Mouse (Mus musculus) splenic B cell, adult 2 months (primary cell): ENCODE results near the gene Vgll4.

Experiments used
- DNase-seq: peaks from one replicate; pipeline ENCODE4 v3.0.0-alpha.2; 2011; ENCODE audit warnings: low read depth, low spot score
- H3K27me3 ChIP-seq: 2 replicates; pipeline ENCODE4 v1.6.1; 2012; ENCODE audit warnings: mild to moderate bottlenecking, low read length, moderate library complexity, mixed read lengths; ENCODE audit not compliant: control insufficient read depth, poor library complexity, insufficient read depth, severe bottlenecking
- H3K36me3 ChIP-seq: 2 replicates; pipeline ENCODE4 v1.6.1; 2012; ENCODE audit warnings: mild to moderate bottlenecking, low read length, moderate library complexity, mixed read lengths; ENCODE audit not compliant: control insufficient read depth, poor library complexity, insufficient read depth, severe bottlenecking

Vgll4 gene

GRCm38 (mm10) chr6:114965396-114965795 lies 4.4 kb downstream of the Vgll4 start:
- no peaks in the 10 kb centered on the region for H3K36me3 ChIP-seq
- DNase-seq, result no peak
- H3K27me3 ChIP-seq, result no peaks in the 10 kb centered on the region

DNA sequence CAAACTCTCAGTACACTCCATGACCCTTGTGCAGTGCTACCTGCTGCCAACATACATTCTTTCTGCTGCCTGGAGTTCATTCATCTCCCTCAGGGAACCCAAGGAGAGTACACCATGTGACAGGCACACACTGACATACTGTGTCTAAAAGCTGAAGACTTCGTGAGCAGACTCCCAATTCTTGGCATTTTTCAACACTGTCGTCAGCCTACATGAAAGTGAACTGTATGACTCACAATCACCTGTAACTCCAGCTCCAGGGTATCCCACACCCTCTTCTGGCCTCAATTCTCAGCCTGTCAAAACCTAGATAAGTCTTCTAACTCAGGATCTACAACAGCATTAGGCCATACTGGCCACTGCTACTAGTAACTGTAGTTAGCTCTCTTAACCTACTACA lies 5.6 kb downstream of the Vgll4 start:
- DNase-seq, result no peak
- Histone ChIP-seq H3K36me3 (no peaks in the 10 kb centered on the region), H3K27me3 (no peaks in the 10 kb centered on the region)

DNA sequence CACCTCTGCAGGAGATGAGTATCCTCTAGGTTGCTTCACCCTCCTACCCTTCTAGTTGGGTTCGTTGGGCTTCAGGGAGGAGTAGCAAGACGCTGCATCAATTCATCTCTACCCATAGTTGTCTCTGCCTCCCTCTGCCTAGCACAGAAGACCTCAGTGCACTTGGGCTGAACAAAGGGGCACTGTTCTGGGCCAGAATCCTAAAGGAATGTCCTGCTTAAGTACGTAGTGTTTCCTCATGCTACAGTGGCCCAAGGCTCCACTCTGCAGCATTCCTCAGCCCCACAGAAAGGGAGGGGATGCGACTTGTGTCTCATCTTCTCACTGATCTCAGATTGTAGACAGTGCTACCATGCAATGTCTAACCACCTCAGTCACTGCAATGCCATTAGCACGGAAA lies 6.2 kb downstream of the Vgll4 start:
- Histone ChIP-seq H3K36me3 (no peaks in the 10 kb centered on the region), H3K27me3 (no peaks in the 10 kb centered on the region)
- DNase-seq, result no peak

DNA sequence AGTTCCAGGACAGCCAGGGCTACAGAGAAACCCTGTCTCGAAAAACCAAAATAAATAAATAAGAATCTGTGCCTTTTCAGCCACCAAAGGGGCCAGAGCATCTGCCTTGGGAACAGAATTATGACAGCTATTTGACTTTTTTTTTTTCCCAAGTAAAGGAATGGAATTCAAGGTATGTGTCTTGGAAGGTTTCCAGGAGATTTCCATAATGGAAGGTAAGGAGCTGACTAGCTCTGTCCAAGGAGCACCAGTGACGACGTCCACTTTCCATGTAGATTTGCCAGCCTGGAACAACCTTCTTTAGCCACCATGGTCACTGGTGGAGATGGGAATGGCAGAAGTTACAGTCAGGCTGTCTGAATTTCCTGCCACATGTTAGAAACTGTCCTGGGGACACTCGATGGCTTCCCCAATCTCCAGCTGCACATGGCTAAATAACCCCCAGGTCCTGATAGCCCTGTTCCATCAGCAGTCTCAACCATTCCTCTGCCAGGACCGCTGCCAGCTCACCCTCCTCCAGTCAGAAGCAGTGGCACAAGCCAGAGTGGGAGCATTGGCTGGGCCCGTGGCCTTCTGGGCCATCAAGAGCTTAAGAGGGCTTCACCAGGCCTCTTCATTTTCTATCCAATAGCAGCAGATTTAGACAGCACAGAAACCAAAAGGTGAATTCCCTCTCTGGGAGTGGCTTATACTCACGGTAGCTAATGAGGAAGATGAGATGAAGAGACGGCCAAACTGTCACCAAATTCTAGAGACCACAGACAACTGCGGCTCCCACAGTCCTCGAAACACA lies 8.3 kb downstream of the Vgll4 start:
- DNase-seq, result no peak
- no peaks in the 10 kb centered on the region for H3K27me3 ChIP-seq
- no peaks in the 10 kb centered on the region for H3K36me3 ChIP-seq

DNA sequence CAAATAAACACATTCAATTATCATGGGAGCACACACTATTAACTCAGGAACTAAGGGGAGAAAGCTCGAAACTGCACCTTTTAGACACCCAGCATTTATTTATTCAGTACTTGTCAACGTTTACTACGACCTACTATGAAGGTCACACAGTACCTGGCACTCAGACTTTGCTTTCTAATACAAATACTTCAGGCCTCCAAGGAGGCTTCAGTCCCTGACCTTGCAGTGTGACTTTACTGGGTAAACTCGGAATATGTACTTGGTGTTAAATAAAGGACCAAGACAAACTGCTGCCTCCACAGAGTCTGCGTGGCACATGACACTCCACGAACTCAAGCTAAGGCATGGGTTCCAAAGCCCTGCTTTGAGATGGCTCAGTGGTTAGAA lies 10.8 kb downstream of the Vgll4 start:
- DNase-seq, result no peak
- no peaks in the 10 kb centered on the region for H3K36me3 ChIP-seq
- H3K27me3 ChIP-seq, result no peaks in the 10 kb centered on the region

DNA sequence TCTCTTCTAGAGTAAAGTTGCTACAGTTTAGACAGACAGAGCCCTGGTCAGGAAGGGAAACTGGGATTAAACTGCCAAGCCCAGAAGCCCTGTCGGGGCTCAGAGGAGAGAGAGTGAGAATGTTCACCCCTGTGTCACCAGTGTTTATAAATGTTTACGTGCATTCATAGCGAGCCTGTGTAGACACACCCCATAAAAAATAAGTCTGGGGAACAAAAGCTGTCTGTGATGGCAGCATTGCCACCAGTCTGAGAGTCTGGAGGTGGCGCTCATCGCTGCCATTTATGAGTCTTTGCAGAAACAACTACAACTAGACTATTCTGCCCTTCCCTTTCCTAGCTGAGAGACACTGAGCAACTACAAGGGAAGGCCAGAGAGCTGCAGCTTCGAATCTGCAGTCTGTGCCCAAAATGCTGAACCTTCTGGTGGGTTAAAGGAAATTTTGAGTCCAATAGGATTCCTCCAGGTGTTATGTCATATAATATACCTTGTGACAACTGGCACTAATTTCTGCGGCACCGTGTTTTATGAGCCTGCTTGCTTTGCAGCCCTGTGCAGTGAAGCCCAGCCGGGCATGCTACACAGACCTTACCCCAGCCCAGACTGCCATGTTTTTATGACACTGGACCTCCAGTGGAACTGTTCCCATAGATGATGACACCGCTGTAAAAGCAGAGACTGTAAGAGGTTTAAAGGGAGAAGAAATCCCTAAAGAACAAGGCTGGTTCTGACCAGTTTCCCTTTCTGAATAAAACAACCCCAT lies 11.4 kb downstream of the Vgll4 start:
- Histone ChIP-seq H3K27me3 (no peaks in the 10 kb centered on the region), H3K36me3 (no peaks in the 10 kb centered on the region)
- DNase-seq, result no peak

- DNase-seq, result no peak
- Histone ChIP-seq H3K27me3 (no peaks in the 10 kb centered on the region), H3K36me3 (no peaks in the 10 kb centered on the region)
These were observed 12.0 kb downstream of the Vgll4 start for GRCm38 (mm10) chr6:114957756-114958155.

DNA sequence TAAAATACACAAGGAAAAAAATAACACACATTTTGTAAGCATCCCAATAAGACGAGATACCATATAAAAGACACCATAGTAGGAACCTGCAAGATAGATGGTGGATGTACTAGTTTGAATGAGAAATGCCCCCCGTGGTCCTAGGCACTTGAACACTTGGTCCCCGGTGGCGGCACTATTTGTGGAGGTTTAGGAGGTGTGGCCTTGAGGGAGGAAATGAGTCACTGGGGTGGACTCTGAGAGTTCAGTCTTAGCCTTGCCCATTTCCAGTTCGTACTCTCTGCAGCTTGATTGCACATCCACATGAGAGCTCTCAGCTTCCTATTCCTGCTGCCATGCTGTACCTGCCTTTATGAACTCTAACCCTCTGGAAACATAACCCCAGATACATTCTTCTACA lies 15.3 kb downstream of the Vgll4 start:
- H3K27me3 ChIP-seq, result no peaks in the 10 kb centered on the region
- no peaks in the 10 kb centered on the region for H3K36me3 ChIP-seq
- DNase-seq, result no peak

DNA sequence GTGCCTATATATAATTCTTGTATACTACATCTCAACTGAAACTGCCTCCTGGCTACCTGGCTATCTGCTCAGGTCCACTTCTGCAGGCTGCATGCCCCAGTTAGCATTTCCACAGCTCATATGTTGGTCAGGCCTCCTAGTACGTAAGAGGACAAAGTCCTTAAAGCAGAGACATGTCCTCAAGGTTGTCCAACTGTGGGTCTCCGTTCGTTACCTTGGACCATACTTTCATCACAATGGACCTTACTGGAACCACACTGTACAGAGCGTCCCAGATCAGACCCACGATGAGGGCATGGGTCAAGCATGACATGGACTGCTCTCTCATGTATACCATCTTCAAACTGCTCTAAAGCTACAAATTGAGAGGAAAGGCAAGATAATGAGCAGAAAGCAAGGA lies 16.2 kb downstream of the Vgll4 start:
- DNase-seq, result no peak
- Histone ChIP-seq H3K27me3 (no peaks in the 10 kb centered on the region), H3K36me3 (no peaks in the 10 kb centered on the region)

DNA sequence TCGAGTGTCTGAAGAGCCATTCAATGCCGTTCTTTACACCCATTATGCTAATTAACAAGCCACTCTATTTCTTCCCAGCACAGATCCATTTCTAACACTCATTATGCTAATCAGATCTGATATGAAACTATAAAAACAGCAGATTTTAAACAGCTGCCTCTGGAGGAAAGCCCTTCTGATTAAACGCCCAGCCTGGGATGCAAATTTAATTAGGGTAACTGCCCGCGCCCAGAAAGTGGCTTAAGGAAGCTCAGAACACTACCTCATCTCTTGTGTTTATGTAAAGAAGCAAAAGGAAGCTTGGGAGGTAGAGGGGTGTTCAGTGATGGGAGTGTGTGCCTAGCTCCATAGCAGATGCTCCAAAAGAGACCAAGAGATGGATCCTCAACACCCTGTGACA lies 17.4 kb downstream of the Vgll4 start:
- no peaks in the 10 kb centered on the region for H3K36me3 ChIP-seq
- no peak for DNase-seq
- no peaks in the 10 kb centered on the region for H3K27me3 ChIP-seq

GRCm38 (mm10) chr6:114944456-114945438 lies 25.0 kb downstream of the Vgll4 start:
- no peaks in the 10 kb centered on the region for H3K27me3 ChIP-seq
- H3K36me3 ChIP-seq, result no peaks in the 10 kb centered on the region
- DNase-seq, result no peak

DNA sequence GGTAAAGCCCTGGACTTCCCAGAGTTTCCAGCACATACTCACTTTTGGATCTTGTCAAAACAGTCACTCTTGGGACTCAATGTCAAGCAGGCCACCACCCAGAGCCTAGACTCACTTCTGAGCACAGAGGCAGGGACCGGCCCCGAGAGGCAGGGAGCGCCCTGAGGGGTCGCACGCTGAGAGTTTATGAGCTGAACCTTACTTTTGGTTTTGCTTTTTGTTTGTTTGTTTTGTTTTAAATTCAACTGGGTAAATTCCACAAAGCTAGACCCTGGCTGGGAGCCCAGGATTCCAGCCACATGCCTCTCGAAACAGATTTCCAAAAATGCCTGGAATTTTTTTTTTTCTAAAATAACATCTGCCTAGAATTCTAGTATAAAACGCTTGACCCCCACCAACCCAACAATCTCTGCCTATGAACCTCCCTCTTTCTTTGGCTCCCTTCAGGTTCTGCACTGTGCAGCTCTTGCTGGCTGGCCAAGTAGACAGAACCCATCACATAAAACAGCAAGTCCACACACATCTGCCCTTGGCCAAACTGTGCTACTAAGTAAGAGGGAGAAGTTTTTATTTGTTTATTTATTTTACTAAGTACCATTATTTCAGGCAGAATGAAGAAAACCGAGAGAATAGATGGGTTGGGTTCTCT lies 28.5 kb downstream of the Vgll4 start:
- DNase-seq, result no peak
- no peaks in the 10 kb centered on the region for H3K36me3 ChIP-seq
- H3K27me3 ChIP-seq, result no peaks in the 10 kb centered on the region

- no peaks in the 10 kb centered on the region for H3K36me3 ChIP-seq
- no peaks in the 10 kb centered on the region for H3K27me3 ChIP-seq
- no peak for DNase-seq
These were observed 30.1 kb downstream of the Vgll4 start for GRCm38 (mm10) chr6:114939666-114940065.

DNA sequence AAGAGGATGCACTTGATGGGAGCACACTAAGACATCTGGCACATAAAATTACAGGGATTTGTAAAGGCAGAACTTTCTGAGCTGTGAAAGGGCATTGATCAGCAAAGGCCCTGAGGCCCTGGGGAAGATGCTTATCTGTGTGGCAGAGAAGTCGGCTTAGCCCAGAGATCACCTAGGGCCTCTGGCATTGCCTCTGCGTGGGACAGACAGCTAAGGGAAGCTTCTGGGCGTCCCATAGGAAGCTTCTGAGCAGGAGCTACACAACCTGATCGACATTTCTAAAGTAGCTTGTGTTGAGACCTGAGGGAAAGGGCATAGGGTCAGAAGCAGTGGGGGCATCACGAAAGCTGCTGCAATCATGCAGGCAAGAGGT lies 32.9 kb downstream of the Vgll4 start:
- H3K27me3 ChIP-seq, result no peaks in the 10 kb centered on the region
- no peak for DNase-seq
- no peaks in the 10 kb centered on the region for H3K36me3 ChIP-seq
